Mouse (Mus musculus) limb, embryonic 10.5 days (tissue): Measurements from ENCODE around the gene Fer1l5. TPM values are rescaled to one million over a fixed set of nuclear protein-coding genes. Genes with fewer than 3 reads are reported as not detected.

ENCODE experiments used
- DNase-seq: peaks from one replicate; pipeline ENCODE4 v3.0.0-alpha.2; 2017; ENCODE audit warnings: low spot score
- H3K27ac ChIP-seq: fragments of 300-500 bp; sonication (generic); 2 replicates; pipeline ENCODE4 v1.5.1; 2016; ENCODE audit warnings: mild to moderate bottlenecking
- H3K27me3 ChIP-seq: fragments of 300-500 bp; sonication (generic); 2 replicates; pipeline ENCODE4 v1.6.1; 2016; ENCODE audit warnings: low read depth, mild to moderate bottlenecking; ENCODE audit not compliant: poor library complexity, severe bottlenecking
- H3K36me3 ChIP-seq: fragments of 300-500 bp; sonication (generic); 2 replicates; pipeline ENCODE4 v1.6.1; 2016; ENCODE audit warnings: mild to moderate bottlenecking, moderate library complexity
- H3K4me1 ChIP-seq: fragments of 300-500 bp; sonication (generic); 2 replicates; pipeline ENCODE4 v1.6.1; 2016
- H3K4me3 ChIP-seq: fragments of 300-500 bp; sonication (generic); 2 replicates; pipeline ENCODE4 v1.5.1; 2016; ENCODE audit warnings: mild to moderate bottlenecking, moderate library complexity
- H3K9me3 ChIP-seq: fragments of 300-500 bp; sonication (generic); replicated peaks from 2 replicates; pipeline ENCODE4 v1.6.1; 2016; ENCODE audit warnings: mild to moderate bottlenecking
- WGBS: fragments of 180-500 bp; shearing (Covaris S2); methylation state at CpG from one replicate; pipeline ENCODE4 v1.1.7; 2016; 5-methylcytosine and 5-hydroxymethylcytosine counted together
- polyA plus RNA-seq: library from polyadenylated mRNA; unstranded; fragments of >200 nt; fragmentation: Nextera tagmentation; extraction: Ambion mirVana; gene quantifications from 2 replicates; pipeline ENCODE4 v1.2.1, GENCODE M21; 2016

Fer1l5 gene
- polyA plus RNA-seq = 1.1 and 1.7 TPM in 2 replicates

GRCm38 (mm10) chr1:36371934-36372845 is at the start of gene Fer1l5:
Fer1l5 (plus strand) TSS chr1:36372291.
- 86% methylated on average over 10 of the region's 10 CpGs for WGBS
- H3K4me3 ChIP-seq = no peak within 1 kb of the TSS
- no peak for DNase-seq
- H3K4me1 ChIP-seq = peaks cover 11% of the 10 kb centered on the region
- H3K36me3 ChIP-seq = peaks cover 6% of the 10 kb centered on the region
- H3K9me3 ChIP-seq = no peaks in the 10 kb centered on the region
- no peak within 1 kb of the TSS for H3K27ac ChIP-seq
- no peaks in the 10 kb centered on the region for H3K27me3 ChIP-seq

- H3K36me3 ChIP-seq = peaks cover 15% of the 10 kb centered on the region
- no peak overlapping the region for H3K4me3 ChIP-seq
- WGBS = 51% methylated on average over 9 of the region's 9 CpGs
- H3K9me3 ChIP-seq = no peaks in the 10 kb centered on the region
- no peaks in the 10 kb centered on the region for H3K27me3 ChIP-seq
- peaks cover 11% of the 10 kb centered on the region for H3K4me1 ChIP-seq
- H3K27ac ChIP-seq = no peak overlapping the region
- no peak for DNase-seq
These were observed 49.0 kb upstream of the Fer1l5 start for GRCm38 (mm10) chr1:36323076-36323475.

GRCm38 (mm10) chr1:36323746-36324448 is 48.2 kb upstream of the Fer1l5 start:
- Histone ChIP-seq H3K4me3 (no peak overlapping the region), H3K27me3 (no peaks in the 10 kb centered on the region), H3K36me3 (peaks cover 15% of the 10 kb centered on the region), H3K9me3 (no peaks in the 10 kb centered on the region), H3K27ac (no peak overlapping the region), H3K4me1 (peaks cover 11% of the 10 kb centered on the region)
- WGBS = 49% methylated on average over 8 of the region's 8 CpGs
- no peak for DNase-seq

- H3K27me3 ChIP-seq = no peaks in the 10 kb centered on the region
- no peak overlapping the region for H3K27ac ChIP-seq
- H3K4me1 ChIP-seq = peaks cover 11% of the 10 kb centered on the region
- H3K36me3 ChIP-seq = peaks cover 24% of the 10 kb centered on the region
- H3K9me3 ChIP-seq = no peaks in the 10 kb centered on the region
- no peak overlapping the region for H3K4me3 ChIP-seq
- 94% methylated on average over 2 of the region's 2 CpGs for WGBS
- DNase-seq = no peak
These were observed 46.2 kb upstream of the Fer1l5 start for GRCm38 (mm10) chr1:36325900-36326321.

- H3K27ac ChIP-seq = no peak overlapping the region
- H3K4me1 ChIP-seq = peaks cover 11% of the 10 kb centered on the region
- H3K27me3 ChIP-seq = no peaks in the 10 kb centered on the region
- no peaks in the 10 kb centered on the region for H3K9me3 ChIP-seq
- H3K36me3 ChIP-seq = peaks cover 32% of the 10 kb centered on the region
- DNase-seq = no peak
- WGBS = 89% methylated on average over 2 of the region's 2 CpGs
- H3K4me3 ChIP-seq = no peak overlapping the region
These were observed 45.3 kb upstream of the Fer1l5 start for GRCm38 (mm10) chr1:36326815-36327214.

- Histone ChIP-seq H3K4me3 (no peak overlapping the region), H3K27ac (no peak overlapping the region), H3K4me1 (no peaks in the 10 kb centered on the region), H3K36me3 (peaks cover 53% of the 10 kb centered on the region), H3K9me3 (no peaks in the 10 kb centered on the region), H3K27me3 (no peaks in the 10 kb centered on the region)
- DNase-seq = no peak
- 79% methylated on average over 6 of the region's 6 CpGs for WGBS
These were observed 40.3 kb upstream of the Fer1l5 start for GRCm38 (mm10) chr1:36331743-36332142.

GRCm38 (mm10) chr1:36332955-36333887 is 38.9 kb upstream of the Fer1l5 start:
- DNase-seq = no peak
- peaks cover 60% of the 10 kb centered on the region for H3K36me3 ChIP-seq
- H3K9me3 ChIP-seq = no peaks in the 10 kb centered on the region
- no peaks in the 10 kb centered on the region for H3K4me1 ChIP-seq
- 84% methylated on average over 14 of the region's 14 CpGs for WGBS
- H3K27me3 ChIP-seq = no peaks in the 10 kb centered on the region
- H3K4me3 ChIP-seq = no peak overlapping the region
- no peak overlapping the region for H3K27ac ChIP-seq

- 96% methylated on average over 6 of the region's 6 CpGs for WGBS
- no peak overlapping the region for H3K4me3 ChIP-seq
These were observed 29.5 kb upstream of the Fer1l5 start for GRCm38 (mm10) chr1:36342547-36342946.

GRCm38 (mm10) chr1:36352351-36352750 is 19.7 kb upstream of the Fer1l5 start:
- Histone ChIP-seq H3K36me3 (peaks cover 96% of the 10 kb centered on the region), H3K4me1 (no peaks in the 10 kb centered on the region), H3K9me3 (no peaks in the 10 kb centered on the region), H3K27me3 (no peaks in the 10 kb centered on the region), H3K4me3 (no peak overlapping the region), H3K27ac (no peak overlapping the region)
- no peak for DNase-seq
- WGBS = 99% methylated on average over 4 of the region's 4 CpGs

More at GRCm38 (mm10) chr1:36342547-36342946, 29.5 kb upstream of the Fer1l5 start:
- Histone ChIP-seq H3K36me3 (peaks cover 99% of the 10 kb centered on the region), H3K4me1 (no peaks in the 10 kb centered on the region), H3K27me3 (no peaks in the 10 kb centered on the region), H3K9me3 (no peaks in the 10 kb centered on the region), H3K27ac (no peak overlapping the region)
- no peak for DNase-seq

- Histone ChIP-seq H3K27ac (no peak overlapping the region), H3K4me3 (no peak overlapping the region), H3K9me3 (no peaks in the 10 kb centered on the region), H3K27me3 (no peaks in the 10 kb centered on the region), H3K36me3 (peaks cover 92% of the 10 kb centered on the region), H3K4me1 (no peaks in the 10 kb centered on the region)
- 95% methylated on average over 5 of the region's 5 CpGs for WGBS
- DNase-seq = no peak
These were observed 15.0 kb upstream of the Fer1l5 start for GRCm38 (mm10) chr1:36356955-36357695.

- 74% methylated on average over 12 of the region's 12 CpGs for WGBS
- Histone ChIP-seq H3K4me1 (peaks cover 11% of the 10 kb centered on the region), H3K27me3 (no peaks in the 10 kb centered on the region), H3K4me3 (peak overlapping the region; percentile 97), H3K9me3 (no peaks in the 10 kb centered on the region), H3K27ac (no peak overlapping the region), H3K36me3 (peaks cover 47% of the 10 kb centered on the region)
- DNase-seq = no peak
These were observed 4.4 kb upstream of the Fer1l5 start for GRCm38 (mm10) chr1:36367698-36368097.
